Mouse (Mus musculus): ENCODE measurements around the gene Prdm2. TPM values are rescaled to one million over a fixed set of nuclear protein-coding genes. Genes with fewer than 3 reads are reported as not detected.

Prdm2 gene
- polyA plus RNA-seq, 1 experiment from 2014 or later, result 18.1 TPM

GRCm38 (mm10) chr4:143092082-143092701 is 120.6 kb downstream of the Prdm2 start:
- Histone ChIP-seq H3K4me1 (replicated peaks; ENCODE audit: control insufficient read depth, insufficient read depth, low read length) (no peaks in the 10 kb centered on the region), H3K4me2 (ENCODE audit: low read length) (no peak overlapping the region), H3K27ac (ENCODE audit: low read length) (no peak overlapping the region), H3K4me3 (replicated peaks; ENCODE audit: low read length) (no peak overlapping the region), H3K9ac (replicated peaks; ENCODE audit: low read depth, low read length) (no peak overlapping the region), H3K9me3 (ENCODE audit: control insufficient read depth, low read length) (no peaks in the 10 kb centered on the region), H3K27me3 (replicated peaks; ENCODE audit: control insufficient read depth, insufficient read depth, low read length) (no peaks in the 10 kb centered on the region), H3K36me3 (ENCODE audit: control insufficient read depth, insufficient read depth) (no peaks in the 10 kb centered on the region)
- no peak for ATAC-seq
- 48% methylated on average over 12 of the region's 12 CpGs for WGBS

- Histone ChIP-seq H3K4me1 (replicated peaks; ENCODE audit: control insufficient read depth, insufficient read depth, low read length) (no peaks in the 10 kb centered on the region), H3K36me3 (ENCODE audit: control insufficient read depth, insufficient read depth) (no peaks in the 10 kb centered on the region), H3K4me3 (replicated peaks; ENCODE audit: low read length) (no peak overlapping the region), H3K27me3 (replicated peaks; ENCODE audit: control insufficient read depth, insufficient read depth, low read length) (no peaks in the 10 kb centered on the region), H3K4me2 (ENCODE audit: low read length) (no peak overlapping the region), H3K9ac (replicated peaks; ENCODE audit: low read depth, low read length) (no peak overlapping the region), H3K9me3 (ENCODE audit: control insufficient read depth, low read length) (no peaks in the 10 kb centered on the region), H3K27ac (ENCODE audit: low read length) (no peak overlapping the region)
- ATAC-seq, result no peak
- WGBS, result 95% methylated on average over 3 of the region's 3 CpGs
Measured at GRCm38 (mm10) chr4:143090551-143090950, 122.2 kb downstream of the Prdm2 start.

GRCm38 (mm10) chr4:143074071-143074765 is 138.6 kb downstream of the Prdm2 start:
- H3K27me3 ChIP-seq (replicated peaks; ENCODE audit: control insufficient read depth, insufficient read depth, low read length), result no peaks in the 10 kb centered on the region
- H3K4me1 ChIP-seq (replicated peaks; ENCODE audit: control insufficient read depth, insufficient read depth, low read length), result peaks cover 7% of the 10 kb centered on the region; the same call in 1 of the 2 replicates
- H3K4me2 ChIP-seq (ENCODE audit: low read length), result peak overlapping the region; percentile 43
- no peaks in the 10 kb centered on the region for H3K36me3 ChIP-seq (ENCODE audit: control insufficient read depth, insufficient read depth)
- WGBS, result 7% methylated on average over 20 of the region's 20 CpGs
- ATAC-seq, result no peak
- H3K4me3 ChIP-seq (replicated peaks; ENCODE audit: low read length), result peak overlapping the region; percentile 17; the same call in 1 of the 2 replicates
- H3K27ac ChIP-seq (ENCODE audit: low read length), result no peak overlapping the region
- H3K9me3 ChIP-seq (ENCODE audit: control insufficient read depth, low read length), result no peaks in the 10 kb centered on the region
- H3K9ac ChIP-seq (replicated peaks; ENCODE audit: low read depth, low read length), result peak overlapping the region; percentile 45; the same call in 1 of the 2 replicates

GRCm38 (mm10) chr4:143071791-143072190 is 141.0 kb downstream of the Prdm2 start:
- H3K27ac ChIP-seq (ENCODE audit: low read length), result no peak overlapping the region
- no peak overlapping the region for H3K9ac ChIP-seq (replicated peaks; ENCODE audit: low read depth, low read length)
- H3K4me3 ChIP-seq (replicated peaks; ENCODE audit: low read length), result no peak overlapping the region
- no peaks in the 10 kb centered on the region for H3K27me3 ChIP-seq (replicated peaks; ENCODE audit: control insufficient read depth, insufficient read depth, low read length)
- H3K4me2 ChIP-seq (ENCODE audit: low read length), result no peak overlapping the region
- H3K9me3 ChIP-seq (ENCODE audit: control insufficient read depth, low read length), result no peaks in the 10 kb centered on the region
- no peaks in the 10 kb centered on the region for H3K36me3 ChIP-seq (ENCODE audit: control insufficient read depth, insufficient read depth)
- H3K4me1 ChIP-seq (replicated peaks; ENCODE audit: control insufficient read depth, insufficient read depth, low read length), result peaks cover 7% of the 10 kb centered on the region; the same call in 1 of the 2 replicates
- no peak for ATAC-seq
- 39% methylated on average over 8 of the region's 8 CpGs for WGBS

- H3K27me3 ChIP-seq (replicated peaks; ENCODE audit: control insufficient read depth, insufficient read depth, low read length), result no peaks in the 10 kb centered on the region
- 0 out of 2 replicates have a peak, but pooled peaks cover 3% of the 10 kb centered on the region for H3K4me1 ChIP-seq (replicated peaks; ENCODE audit: control insufficient read depth, insufficient read depth, low read length)
- no peaks in the 10 kb centered on the region for H3K9me3 ChIP-seq (ENCODE audit: control insufficient read depth, low read length)
- H3K4me2 ChIP-seq (ENCODE audit: low read length), result no peak overlapping the region
- no peaks in the 10 kb centered on the region for H3K36me3 ChIP-seq (ENCODE audit: control insufficient read depth, insufficient read depth)
- no peak overlapping the region for H3K9ac ChIP-seq (replicated peaks; ENCODE audit: low read depth, low read length)
- 93% methylated on average over 9 of the region's 9 CpGs for WGBS
- H3K27ac ChIP-seq (ENCODE audit: low read length), result no peak overlapping the region
- ATAC-seq, result no peak
- H3K4me3 ChIP-seq (replicated peaks; ENCODE audit: low read length), result no peak overlapping the region
Measured at GRCm38 (mm10) chr4:143067006-143067405, 145.8 kb downstream of the Prdm2 start.

- H3K9me3 ChIP-seq (ENCODE audit: control insufficient read depth, low read length), result no peaks in the 10 kb centered on the region
Measured at GRCm38 (mm10) chr4:143058765-143059344, 153.9 kb downstream of the Prdm2 start.

More at GRCm38 (mm10) chr4:143058765-143059344, 153.9 kb downstream of the Prdm2 start:
- Histone ChIP-seq H3K36me3 (ENCODE audit: control insufficient read depth, insufficient read depth) (no peaks in the 10 kb centered on the region), H3K27me3 (replicated peaks; ENCODE audit: control insufficient read depth, insufficient read depth, low read length) (no peaks in the 10 kb centered on the region), H3K9ac (replicated peaks; ENCODE audit: low read depth, low read length) (no peak overlapping the region), H3K27ac (ENCODE audit: low read length) (no peak overlapping the region), H3K4me2 (ENCODE audit: low read length) (no peak overlapping the region), H3K4me1 (replicated peaks; ENCODE audit: control insufficient read depth, insufficient read depth, low read length) (no peaks in the 10 kb centered on the region), H3K4me3 (replicated peaks; ENCODE audit: low read length) (no peak overlapping the region)
- no peak for ATAC-seq
- 93% methylated on average over 12 of the region's 12 CpGs for WGBS

Small RNA genes lying within 50 kb of the gene (microRNA-seq; reads per million reads assigned to microRNA genes)
- 3.9 reads per million, percentile 16 among the genes with 10 or more reads in this experiment for gene Mir7021

Other genes with a start within 250 kb of the Prdm2 start
- 41.3 and 53.3 TPM in 2 replicates for gene Pdpn, start 86.6 kb upstream of the Prdm2 start, polyA plus RNA-seq (2015; fragmentation: Nextera tagmentation; extraction: Ambion mirVana)
- 0.09 and 0.17 TPM in 2 replicates for gene Lrrc38, start 136.8 kb upstream of the Prdm2 start, polyA plus RNA-seq (2015; fragmentation: Nextera tagmentation; extraction: Ambion mirVana)
- not detected in 2 replicates for gene Pramel1, start 181.4 kb upstream of the Prdm2 start, polyA plus RNA-seq (2015; fragmentation: Nextera tagmentation; extraction: Ambion mirVana)
- 30.2 and 32.0 TPM in 2 replicates for gene Pramef8, start 199.4 kb upstream of the Prdm2 start, polyA plus RNA-seq (2015; fragmentation: Nextera tagmentation; extraction: Ambion mirVana)
- not detected in 2 replicates for gene Oog4, start 237.3 kb upstream of the Prdm2 start, polyA plus RNA-seq (2015; fragmentation: Nextera tagmentation; extraction: Ambion mirVana)

All from forebrain, embryonic 16.5 days (tissue).